Mouse (Mus musculus) kidney, adult 2 months (tissue): Measurements from ENCODE around the gene Lyrm4. TPM values are rescaled to one million over a fixed set of nuclear protein-coding genes. Genes with fewer than 3 reads are reported as not detected.
A peak's percentile ranks its signal among the peaks of the same experiment; 100 is the strongest.

Experiments used
- DNase-seq: peaks from one replicate; pipeline ENCODE4 v3.0.0; 2021
- H3K27ac ChIP-seq: fragments of 200-500 bp; 2 replicates; pipeline ENCODE4 v1.5.1; 2012; ENCODE audit warnings: low read depth, low read length, control low read depth, inconsistent platforms; ENCODE audit not compliant: insufficient read depth
- H3K27me3 ChIP-seq: fragments of 200-500 bp; replicated peaks from 2 replicates; pipeline ENCODE4 v1.6.1; 2012; ENCODE audit warnings: mild to moderate bottlenecking, moderate library complexity, low read length, inconsistent platforms; ENCODE audit not compliant: control insufficient read depth, insufficient read depth
- H3K36me3 ChIP-seq: fragments of 200-500 bp; 2 replicates; pipeline ENCODE4 v1.6.1; 2012; ENCODE audit warnings: mild to moderate bottlenecking, moderate library complexity, low read length, inconsistent platforms; ENCODE audit not compliant: control insufficient read depth, insufficient read depth
- H3K4me1 ChIP-seq: fragments of 200-500 bp; 2 replicates; pipeline ENCODE4 v1.6.1; 2011; ENCODE audit warnings: low read length; ENCODE audit not compliant: control insufficient read depth, insufficient read depth
- H3K4me3 ChIP-seq: fragments of 200-500 bp; 2 replicates; pipeline ENCODE4 v1.5.1; 2011; ENCODE audit warnings: mild to moderate bottlenecking, low read depth, low read length, control low read depth; ENCODE audit not compliant: insufficient read depth
- CTCF ChIP-seq: fragments of 200-500 bp; conservative IDR thresholded peaks from 2 replicates; pipeline ENCODE4 v1.5.1; 2011; ENCODE audit warnings: low read depth, mild to moderate bottlenecking, control low read depth, low read length, moderate library complexity, mixed read lengths; ENCODE audit not compliant: insufficient read depth, insufficient read length
- POLR2A ChIP-seq: fragments of 200-500 bp; IDR thresholded peaks from one replicate; pipeline ENCODE4 v1.6.1; 2011; ENCODE audit warnings: low read depth, low read length, control low read depth
- WGBS: fragments of 180-500 bp; shearing (Covaris S2); methylation state at CpG from one replicate; pipeline ENCODE4 v1.1.7; 2018; 5-methylcytosine and 5-hydroxymethylcytosine counted together
- polyA plus RNA-seq: library from polyadenylated mRNA; depleted of rRNA; stranded (reverse); fragments of >200 nt; gene quantifications from 2 replicates; pipeline ENCODE4 v1.2.3, GENCODE M21; 2012; rRNA removed

Gene Lyrm4
- 8.6 and 10.3 TPM in 2 replicates for polyA plus RNA-seq

DNA sequence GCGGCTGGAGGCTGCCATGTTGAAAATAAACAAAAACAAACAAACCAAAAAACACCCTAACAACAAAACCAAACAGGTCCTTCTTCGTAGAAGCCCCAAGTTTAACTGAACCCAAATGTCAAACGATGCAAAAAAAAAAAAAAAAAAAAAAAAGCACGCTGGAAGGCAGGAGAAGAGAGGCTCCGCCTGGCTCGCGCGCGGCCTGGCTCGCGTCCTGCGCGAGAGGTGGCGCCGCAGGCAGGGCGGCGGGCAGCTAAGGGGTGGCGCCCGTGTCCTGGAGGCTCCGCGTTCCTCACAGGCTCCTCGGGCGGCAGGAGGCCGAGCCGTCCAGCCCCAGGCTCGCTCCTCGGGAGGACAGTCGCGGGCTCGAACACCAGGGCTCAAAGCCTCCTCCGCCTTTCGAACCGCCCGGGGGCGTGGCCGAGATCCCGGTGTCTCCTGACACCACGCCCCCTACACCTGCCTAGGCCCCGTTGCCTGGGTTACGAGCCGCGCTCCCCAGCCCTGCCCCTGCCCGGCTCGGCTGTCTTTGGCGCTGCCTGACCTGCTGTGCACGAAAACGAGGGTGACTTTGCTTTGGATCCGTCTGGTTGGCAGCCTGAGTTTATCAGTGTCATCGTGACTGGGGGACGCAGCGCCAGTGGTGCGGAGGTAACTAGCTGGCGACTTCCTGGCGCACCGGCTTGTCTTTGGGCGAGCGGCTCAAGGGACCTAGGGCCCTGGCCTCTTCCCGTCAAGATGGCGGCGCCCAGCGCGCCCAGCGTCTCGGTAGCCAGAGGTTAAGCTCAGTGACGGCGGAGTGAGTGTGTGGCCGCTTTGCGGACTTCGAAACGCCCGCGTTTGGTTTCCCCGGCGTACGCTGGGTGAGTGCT is at the start of gene Lyrm4, which contains the start of gene Fars2:
Gene Lyrm4, minus strand, starts transcription at position 384 of the 872 bp plus-strand sequence.
Gene Fars2, plus strand, starts transcription at position 270 of the 872 bp plus-strand sequence.
- under 1% methylated on average over 74 of the region's 75 CpGs for WGBS
- TF ChIP-seq POLR2A, result peak; percentile 31
- TF ChIP-seq CTCF, result no peak
- Histone ChIP-seq H3K27ac (peak within 1 kb of the TSS; percentile 99), H3K27me3 (no peaks in the 10 kb centered on the region), H3K4me1 (peaks cover 6% of the 10 kb centered on the region), H3K36me3 (no peaks in the 10 kb centered on the region), H3K4me3 (peak within 1 kb of the TSS; percentile 81)
- peak; percentile 98 for DNase-seq

DNA sequence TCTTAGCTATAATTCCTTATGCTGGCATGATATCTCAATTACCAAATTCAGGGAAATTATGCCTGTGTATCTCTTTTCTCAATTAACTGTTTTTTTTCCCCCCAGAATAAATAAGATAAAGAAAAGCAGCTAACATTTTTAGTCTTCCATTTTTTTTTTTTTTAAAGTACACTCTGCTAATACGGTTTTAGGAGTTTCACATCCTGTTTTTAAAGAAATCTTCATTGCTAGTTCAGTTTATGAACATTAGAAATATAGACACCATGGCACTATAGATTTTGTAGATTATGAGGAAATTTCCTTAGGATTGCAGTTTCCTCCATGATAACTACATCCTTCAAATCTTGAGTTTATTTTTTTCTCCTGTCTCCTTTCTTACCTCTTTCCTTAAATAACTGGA is 46.6 kb upstream of the Lyrm4 start:
- 78% methylated on average over 1 of the region's 1 CpGs for WGBS
- DNase-seq, result no peak

DNA sequence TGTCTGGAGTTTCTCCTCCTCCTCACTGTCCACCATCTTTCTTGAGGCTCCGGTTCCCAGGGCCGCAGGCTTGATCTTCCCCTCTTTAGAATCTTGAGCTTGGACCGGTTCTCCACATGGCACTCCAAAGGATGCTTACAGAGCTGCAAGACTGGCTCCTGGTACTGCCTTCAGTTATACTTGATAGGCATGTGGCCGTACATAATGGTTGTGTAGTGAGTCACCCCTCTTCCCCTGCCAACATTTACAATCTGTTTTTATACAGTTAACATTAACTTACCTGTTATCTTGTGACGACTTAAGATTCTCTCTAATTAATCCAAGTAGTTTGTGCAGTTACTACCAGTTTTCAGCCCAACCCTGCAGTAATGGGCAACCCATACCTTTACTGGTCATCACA is 46.1 kb upstream of the Lyrm4 start:
- TF ChIP-seq CTCF, result no peak
- no peak for TF ChIP-seq POLR2A
- no peak for DNase-seq
- 91% methylated on average over 5 of the region's 5 CpGs for WGBS
- no peak overlapping the region for H3K4me3 ChIP-seq
- H3K27ac ChIP-seq, result no peak overlapping the region
- no peaks in the 10 kb centered on the region for H3K4me1 ChIP-seq
- 0 out of 2 replicates have a peak, but pooled peaks cover 1% of the 10 kb centered on the region for H3K36me3 ChIP-seq
- H3K27me3 ChIP-seq, result no peaks in the 10 kb centered on the region

More for the DNA sequence above, 46.6 kb upstream of the Lyrm4 start:
- H3K4me1 ChIP-seq, result no peaks in the 10 kb centered on the region
- TF ChIP-seq CTCF (no peak), POLR2A (no peak)
- H3K36me3 ChIP-seq, result 0 out of 2 replicates have a peak, but pooled peaks cover 1% of the 10 kb centered on the region
- no peak overlapping the region for H3K4me3 ChIP-seq
- H3K27ac ChIP-seq, result no peak overlapping the region
- no peaks in the 10 kb centered on the region for H3K27me3 ChIP-seq

DNA sequence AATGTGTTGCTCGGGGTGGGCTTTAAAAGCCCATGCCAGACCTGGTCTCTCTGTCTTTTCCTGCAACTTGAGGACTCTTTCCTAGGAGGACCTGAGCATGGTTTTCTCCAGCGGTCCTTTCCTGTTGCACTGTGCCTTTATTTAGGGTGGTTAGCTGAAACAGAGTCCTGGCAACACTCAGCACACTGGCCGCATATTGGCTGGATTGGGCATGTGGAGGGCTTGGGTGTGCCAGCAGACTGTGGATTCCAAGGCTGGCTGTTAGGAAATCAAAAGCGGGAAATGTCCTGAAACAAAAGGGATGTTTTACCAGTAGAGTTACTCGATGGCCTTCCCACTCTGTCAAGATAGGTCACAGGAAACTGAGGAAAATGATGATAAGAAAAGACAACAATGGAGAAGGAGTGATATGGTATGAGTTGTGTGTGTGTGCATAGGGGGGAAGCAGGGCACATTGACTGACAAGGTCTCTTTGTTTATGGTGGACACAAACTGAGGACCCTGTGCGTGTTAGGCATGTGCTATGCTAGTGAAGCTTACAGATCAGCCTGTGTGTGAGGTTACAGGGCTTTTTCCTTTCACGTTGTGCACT is 39.1 kb upstream of the Lyrm4 start:
- no peak for TF ChIP-seq CTCF
- TF ChIP-seq POLR2A, result no peak
- H3K36me3 ChIP-seq, result no peaks in the 10 kb centered on the region
- WGBS, result 85% methylated on average over 7 of the region's 7 CpGs
- peaks cover 4% of the 10 kb centered on the region; the same call in 1 of the 2 replicates for H3K4me1 ChIP-seq
- no peak for DNase-seq
- no peaks in the 10 kb centered on the region for H3K27me3 ChIP-seq
- H3K4me3 ChIP-seq, result no peak overlapping the region
- H3K27ac ChIP-seq, result no peak overlapping the region

DNA sequence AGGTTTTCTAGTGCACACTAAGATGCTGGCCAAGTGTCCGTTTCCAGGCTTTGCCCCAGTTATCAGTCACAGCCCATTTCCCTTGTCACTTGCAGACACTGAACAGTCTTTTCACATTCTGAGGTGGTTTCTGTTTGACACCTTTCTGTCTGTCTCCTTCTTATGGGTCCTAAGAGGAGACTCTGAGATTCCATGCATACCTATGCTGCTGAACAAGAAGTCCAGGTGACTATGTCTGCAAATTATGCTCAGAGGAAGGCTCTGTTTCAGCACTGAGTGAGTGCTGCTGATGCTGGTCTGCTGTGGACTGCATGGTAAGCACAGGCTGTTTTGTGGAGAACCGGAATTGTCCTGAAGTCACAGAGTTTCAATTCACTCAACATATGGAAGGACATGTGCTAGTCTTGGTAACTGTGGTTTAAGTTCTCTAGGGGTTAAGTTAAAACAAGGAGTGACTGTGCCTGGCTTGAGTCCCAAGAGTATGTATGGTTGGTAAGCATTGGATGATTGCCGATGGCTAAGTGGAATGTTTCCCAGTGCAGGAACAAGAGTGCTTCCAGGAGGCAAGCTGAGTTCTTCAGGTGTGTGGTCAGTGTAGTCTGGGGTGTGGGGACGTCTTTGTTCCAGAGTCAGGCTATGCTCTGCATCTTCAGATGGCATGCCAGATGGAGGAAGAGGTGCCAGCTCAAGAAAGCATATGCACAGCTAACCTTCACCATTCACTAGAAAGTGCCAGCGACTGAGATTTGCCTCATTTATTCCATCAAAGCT is 35.6 kb upstream of the Lyrm4 start:
- DNase-seq, result no peak
- Histone ChIP-seq H3K4me3 (no peak overlapping the region), H3K27ac (no peak overlapping the region), H3K27me3 (no peaks in the 10 kb centered on the region), H3K36me3 (no peaks in the 10 kb centered on the region), H3K4me1 (peaks cover 4% of the 10 kb centered on the region; the same call in 1 of the 2 replicates)
- no peak for TF ChIP-seq CTCF
- TF ChIP-seq POLR2A, result no peak
- WGBS, result 67% methylated on average over 5 of the region's 5 CpGs

DNA sequence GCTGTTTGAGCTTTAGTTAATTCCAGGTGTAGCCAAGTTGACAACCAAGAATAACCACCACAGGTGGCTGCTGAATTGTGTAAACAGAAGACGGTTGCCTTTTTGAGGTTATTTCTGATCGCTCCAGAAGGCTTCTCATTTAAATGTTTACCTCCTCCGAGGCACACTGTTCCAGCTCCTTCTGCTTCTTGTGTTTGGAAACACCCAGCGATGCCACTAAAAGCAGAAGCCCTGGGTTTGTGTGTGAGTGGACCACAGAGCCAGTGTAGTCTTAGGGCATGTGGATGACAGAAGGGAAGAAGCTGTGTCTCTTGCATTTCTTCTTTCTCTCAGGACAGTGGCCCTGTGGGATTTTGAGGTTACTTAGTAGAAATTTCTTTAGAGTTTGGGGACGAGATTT is 32.9 kb upstream of the Lyrm4 start:
- 74% methylated on average over 5 of the region's 5 CpGs for WGBS

More for the DNA sequence above, 32.9 kb upstream of the Lyrm4 start:
- H3K27ac ChIP-seq, result no peak overlapping the region
- peaks cover 4% of the 10 kb centered on the region; the same call in 1 of the 2 replicates for H3K4me1 ChIP-seq
- no peaks in the 10 kb centered on the region for H3K36me3 ChIP-seq
- TF ChIP-seq POLR2A (no peak), CTCF (no peak)
- DNase-seq, result no peak
- H3K4me3 ChIP-seq, result no peak overlapping the region
- no peaks in the 10 kb centered on the region for H3K27me3 ChIP-seq
